Comparison of ENCODE assay signal across 8 mouse cellular contexts in the genomic region with DNA sequence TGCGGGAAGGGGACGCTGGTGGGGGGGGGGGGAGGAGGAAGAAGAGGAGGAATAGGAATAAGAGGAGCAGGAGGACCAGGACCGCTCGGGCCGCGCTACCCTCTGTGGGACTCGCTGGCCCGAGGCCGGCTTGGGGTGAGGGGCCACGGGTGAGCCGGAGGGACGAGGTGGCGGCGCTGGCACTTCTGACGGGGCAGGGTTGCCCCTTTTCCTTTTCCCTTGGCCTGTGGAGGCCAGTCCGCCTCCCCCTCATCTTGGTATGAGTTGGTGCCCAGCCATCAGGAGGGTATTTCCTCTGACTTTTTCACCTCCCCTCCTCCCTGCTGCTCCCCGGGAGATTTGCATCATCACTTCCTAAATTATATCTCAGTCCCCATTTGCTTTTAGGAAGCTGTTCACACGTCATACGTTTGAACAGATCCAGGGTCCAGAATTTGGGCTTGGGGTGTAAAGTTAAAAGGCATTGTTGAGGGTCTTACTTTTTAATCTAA. TPM values are rescaled to one million over a fixed set of nuclear protein-coding genes. Genes with fewer than 3 reads are reported as not detected.
DNase-seq lines count a peak whose midpoint lies in the region; ATAC-seq and TF ChIP-seq lines count a peak whose summit lies in the region.

No protein-coding gene starts in this region.

- peak overlapping the region; percentile 35; the same call in 1 of the 2 replicates for H3K27ac ChIP-seq in cerebellum, adult 2 months (ENCODE audit: insufficient read depth, low read length)
- H3K27ac ChIP-seq in intestine, embryonic 15.5 days = peak overlapping the region; percentile 99
- H3K27ac ChIP-seq in liver, postnatal 0 days (ENCODE audit: low read depth) = peak overlapping the region; percentile 100

- TF ChIP-seq POLR2A in cerebellum, adult 2 months (IDR thresholded peaks at IDR 0.05; ENCODE audit: borderline replicate concordance, insufficient read depth, low read length) = no peak

- peaks cover 14% of the 10 kb centered on the region for H3K4me1 ChIP-seq in cerebellum, adult 2 months (ENCODE audit: control insufficient read depth, insufficient read depth, low read length)
- H3K4me1 ChIP-seq in intestine, embryonic 15.5 days (replicated peaks) = peaks cover 29% of the 10 kb centered on the region
- peaks cover 37% of the 10 kb centered on the region for H3K4me1 ChIP-seq in liver, postnatal 0 days (ENCODE audit: insufficient read depth)

- H3K36me3 ChIP-seq in intestine, embryonic 15.5 days = no peaks in the 10 kb centered on the region
- H3K36me3 ChIP-seq in liver, postnatal 0 days (replicated peaks; ENCODE audit: insufficient read depth, low read length) = no peaks in the 10 kb centered on the region

- H3K9me3 ChIP-seq in intestine, embryonic 15.5 days = no peaks in the 10 kb centered on the region
- no peaks in the 10 kb centered on the region for H3K9me3 ChIP-seq in liver, postnatal 0 days (ENCODE audit: low read length)

- H3K9ac ChIP-seq in intestine, embryonic 15.5 days = peak overlapping the region; percentile 99
- H3K9ac ChIP-seq in liver, postnatal 0 days (replicated peaks) = peak overlapping the region; percentile 98

- peak overlapping the region; percentile 80 for H3K4me2 ChIP-seq in intestine, embryonic 15.5 days (replicated peaks)
- peak overlapping the region; percentile 95 for H3K4me2 ChIP-seq in liver, postnatal 0 days (ENCODE audit: low read depth, low read length)

- no peak for TF ChIP-seq CTCF in cerebellum, adult 2 months (IDR thresholded peaks at IDR 0.05; ENCODE audit: borderline replicate concordance, insufficient read depth, low read depth, low read length)
- TF ChIP-seq CTCF in liver, postnatal 0 days (IDR thresholded peaks at IDR 0.05; ENCODE audit: low read depth) = no peak

- peak overlapping the region; percentile 96 for H3K4me3 ChIP-seq in cerebellum, adult 2 months (replicated peaks; ENCODE audit: insufficient read depth, low read depth, low read length)
- H3K4me3 ChIP-seq in intestine, embryonic 15.5 days (replicated peaks) = peak overlapping the region; percentile 98
- H3K4me3 ChIP-seq in liver, postnatal 0 days (ENCODE audit: low read depth, low read length) = peak overlapping the region; percentile 96

- H3K27me3 ChIP-seq in cerebellum, adult 2 months (ENCODE audit: control insufficient read depth, insufficient read depth, low read length) = no peaks in the 10 kb centered on the region
- H3K27me3 ChIP-seq in intestine, embryonic 15.5 days (replicated peaks) = no peaks in the 10 kb centered on the region
- no peaks in the 10 kb centered on the region for H3K27me3 ChIP-seq in liver, postnatal 0 days (ENCODE audit: insufficient read depth, low read length)

- peak; percentile 11; the same call in 1 of the 2 replicates for ATAC-seq in intestine, embryonic 15.5 days
- ATAC-seq in liver, postnatal 0 days = no peak

- intact Hi-C loops in gastrocnemius, postnatal 14 days (cut with DNase I; ENCODE audit: low total_unique reads) = no loop called here

- DNase-seq in layer of hippocampus, postnatal 10 days (ENCODE audit: low spot score in 2 of 2) = peak; percentile 35 to 46
- DNase-seq in layer of hippocampus, postnatal 14 days (ENCODE audit: low spot score in 2 of 2) = no peak
- peak; percentile 46 to 62 for DNase-seq in cerebellum, adult 2 months
- peak; percentile 50 for DNase-seq in gastrocnemius, postnatal 14 days
- DNase-seq in liver, postnatal 0 days = peak; percentile 51
- peak; percentile 72 for DNase-seq in neural tube, embryonic 10.5 days (ENCODE audit: extremely low spot score, low spot score)
- DNase-seq in thymus, postnatal 4 days = peak; percentile 60

- under 1% methylated on average over 19 of the region's 19 CpGs for WGBS in cerebellum, adult 2 months
- under 1% methylated on average over 17 of the region's 19 CpGs for WGBS in intestine, embryonic 15.5 days
- 0% methylated on average over 15 of the region's 19 CpGs for WGBS in liver, postnatal 0 days (ENCODE audit: insufficient replicate concordance)

- no peak for TF ChIP-seq EP300 in liver, postnatal 0 days (IDR thresholded peaks at IDR 0.05; ENCODE audit: low read depth)

RNA-seq across cellular contexts. Expression of gene Zfand3, which starts 1.0 kb away (rescaled TPM):
- total RNA-seq in layer of hippocampus, postnatal 10 days (2021) = 100 to 1,000 TPM in 1 of 2 experiments, 10 to 100 TPM in 1; 91.3 to 106 TPM
- total RNA-seq in layer of hippocampus, postnatal 14 days (2021) = 100 to 1,000 TPM; 117 to 122 TPM
- polyA plus RNA-seq in cerebellum, adult 2 months (2012; rRNA removed) = 99.1 and 107 TPM in 2 replicates
- 100 to 1,000 TPM in 1 of 2 experiments, 10 to 100 TPM in 1; 85.6 to 105 TPM for total RNA-seq in gastrocnemius, postnatal 14 days (2021)
- 43.0 and 47.5 TPM in 2 replicates for polyA plus RNA-seq in intestine, embryonic 15.5 days (2015; fragmentation: Nextera tagmentation; extraction: Ambion mirVana)
- 24.7 and 26.2 TPM in 2 replicates for polyA plus RNA-seq in liver, postnatal 0 days (2015; fragmentation: Nextera tagmentation; extraction: Ambion mirVana)

RNA-seq across cellular contexts. Expression of gene Mdga1, which starts 35.6 kb away (rescaled TPM):
- 10 to 100 TPM; 69.8 to 76.6 TPM for total RNA-seq in layer of hippocampus, postnatal 10 days (2021)
- total RNA-seq in layer of hippocampus, postnatal 14 days (2021) = 10 to 100 TPM; 61.1 to 68.7 TPM
- polyA plus RNA-seq in cerebellum, adult 2 months (2012; rRNA removed) = 8.0 and 11.5 TPM in 2 replicates
- total RNA-seq in gastrocnemius, postnatal 14 days (2021) = 10 to 100 TPM; 50.6 to 51.2 TPM
- 1.5 and 2.1 TPM in 2 replicates for polyA plus RNA-seq in intestine, embryonic 15.5 days (2015; fragmentation: Nextera tagmentation; extraction: Ambion mirVana)
- polyA plus RNA-seq in liver, postnatal 0 days (2015; fragmentation: Nextera tagmentation; extraction: Ambion mirVana) = 2.0 and 2.2 TPM in 2 replicates

Comparison
In these comparisons a context has a peak if more than half of its experiments do, and no peak if none do; other contexts are left out.
1. DNase-seq: peak in layer of hippocampus, postnatal 10 days (2 of 2), cerebellum, adult 2 months (2 of 2), gastrocnemius, postnatal 14 days (single experiment), liver, postnatal 0 days (single experiment), neural tube, embryonic 10.5 days (single experiment) and thymus, postnatal 4 days (single experiment); none in layer of hippocampus, postnatal 14 days (0 of 2).
2. H3K27ac ChIP-seq: peak in every context shown above with its lines; median percentile 100 in liver, postnatal 0 days; 99 in intestine, embryonic 15.5 days; 35 in cerebellum, adult 2 months.
3. Peak in every context shown above with its lines, with median percentiles within 50 percentile points of each other: H3K4me3 ChIP-seq.